Mouse (Mus musculus): Measurements from ENCODE around the gene Myh3. TPM values are rescaled to one million over a fixed set of nuclear protein-coding genes. Genes with fewer than 3 reads are reported as not detected.
A peak's percentile ranks its signal among the peaks of the same experiment; 100 is the strongest.

Myh3 gene
- polyA plus RNA-seq, 1 experiment, result 876 TPM

- Histone ChIP-seq H3K36me3 (ENCODE audit: control insufficient read depth, insufficient read depth) (peaks cover 18% of the 10 kb centered on the region), H3K4me2 (ENCODE audit: low read depth) (peak within 1 kb of the TSS; percentile 88), H3ac (ENCODE audit: control insufficient read depth, insufficient read length) (peak within 1 kb of the TSS; percentile 38), H3K27me3 (ENCODE audit: control insufficient read depth, insufficient read depth, insufficient read length) (no peaks in the 10 kb centered on the region), H3K4me3 (peak within 1 kb of the TSS; percentile 92), H3K79me2 (ENCODE audit: control insufficient read depth, insufficient read depth) (peaks cover 36% of the 10 kb centered on the region)
- no peak for TF ChIP-seq SRF (IDR thresholded peaks at IDR 0.05; ENCODE audit: control insufficient read depth, insufficient read length, low read depth)
- TF ChIP-seq POLR2A (IDR thresholded peaks at IDR 0.05; ENCODE audit: insufficient read length, low read depth), result peak; percentile 99
- no peak for TF ChIP-seq CEBPB (IDR thresholded peaks at IDR 0.05; ENCODE audit: insufficient read depth, poor library complexity, severe bottlenecking)
- no peak for TF ChIP-seq TCF12 (IDR thresholded peaks at IDR 0.05; ENCODE audit: insufficient read depth, poor library complexity, severe bottlenecking)
- no peak for TF ChIP-seq MAX (IDR thresholded peaks at IDR 0.05; ENCODE audit: low read depth)
- peak; percentile 74 for TF ChIP-seq E2F4 (IDR thresholded peaks at IDR 0.05; ENCODE audit: insufficient read depth)
- peak in 1 of 3 experiments; percentile 23 for TF ChIP-seq MYOD1 (IDR thresholded peaks at IDR 0.05; ENCODE audit: control insufficient read depth in 1 of 3, insufficient read length in 2 of 3, low read depth in 2 of 3)
- no peak for TF ChIP-seq TCF3 (IDR thresholded peaks at IDR 0.05; ENCODE audit: insufficient read length, low read depth)
- TF ChIP-seq POLR2AphosphoS2 (IDR thresholded peaks at IDR 0.05; ENCODE audit: insufficient read length, low read depth), result peak; percentile 91
- no peak for TF ChIP-seq REST (IDR thresholded peaks at IDR 0.05; ENCODE audit: insufficient read depth, insufficient read length)
- TF ChIP-seq USF1 (IDR thresholded peaks at IDR 0.05; ENCODE audit: low read depth), result no peak
- no peak for TF ChIP-seq MYOG (IDR thresholded peaks at IDR 0.05; ENCODE audit: control insufficient read depth in 1 of 3, insufficient read depth in 1 of 3, insufficient read length in 2 of 3, low read depth in 2 of 3)
These were observed 25.7 kb upstream of the Myh3 start, which contains the start of the genes Adprm and Sco1 for GRCm38 (mm10) chr11:67052321-67052952. TSS of gene Adprm (minus strand) at chr11:67052594. TSS of gene Sco1 (plus strand) at chr11:67052670.

GRCm38 (mm10) chr11:67054754-67055365 lies 23.2 kb upstream of the Myh3 start:
- TF ChIP-seq POLR2A (IDR thresholded peaks at IDR 0.05; ENCODE audit: insufficient read length, low read depth) (no peak), TCF12 (IDR thresholded peaks at IDR 0.05; ENCODE audit: insufficient read depth, poor library complexity, severe bottlenecking) (no peak), CEBPB (IDR thresholded peaks at IDR 0.05; ENCODE audit: insufficient read depth, poor library complexity, severe bottlenecking) (no peak), E2F4 (IDR thresholded peaks at IDR 0.05; ENCODE audit: insufficient read depth) (no peak), MYOG (IDR thresholded peaks at IDR 0.05; ENCODE audit: control insufficient read depth in 1 of 3, insufficient read depth in 1 of 3, insufficient read length in 2 of 3, low read depth in 2 of 3) (no peak), MYOD1 (IDR thresholded peaks at IDR 0.05; ENCODE audit: control insufficient read depth in 1 of 3, insufficient read length in 2 of 3, low read depth in 2 of 3) (no peak)
- Histone ChIP-seq H3K27me3 (ENCODE audit: control insufficient read depth, insufficient read depth, insufficient read length) (no peaks in the 10 kb centered on the region), H3K36me3 (ENCODE audit: control insufficient read depth, insufficient read depth) (peaks cover 40% of the 10 kb centered on the region), H3K79me2 (ENCODE audit: control insufficient read depth, insufficient read depth) (peaks cover 36% of the 10 kb centered on the region), H3ac (ENCODE audit: control insufficient read depth, insufficient read length) (no peak overlapping the region), H3K4me2 (ENCODE audit: low read depth) (no peak overlapping the region), H3K4me3 (peak overlapping the region; percentile 92)

- Histone ChIP-seq H3K4me2 (ENCODE audit: low read depth) (no peak overlapping the region), H3ac (ENCODE audit: control insufficient read depth, insufficient read length) (no peak overlapping the region), H3K36me3 (ENCODE audit: control insufficient read depth, insufficient read depth) (peaks cover 71% of the 10 kb centered on the region), H3K27me3 (ENCODE audit: control insufficient read depth, insufficient read depth, insufficient read length) (no peaks in the 10 kb centered on the region), H3K79me2 (ENCODE audit: control insufficient read depth, insufficient read depth) (no peaks in the 10 kb centered on the region), H3K4me3 (no peak overlapping the region)
- TF ChIP-seq USF1 (IDR thresholded peaks at IDR 0.05; ENCODE audit: low read depth) (no peak), SRF (IDR thresholded peaks at IDR 0.05; ENCODE audit: control insufficient read depth, insufficient read length, low read depth) (no peak), TCF3 (IDR thresholded peaks at IDR 0.05; ENCODE audit: insufficient read length, low read depth) (no peak), E2F4 (IDR thresholded peaks at IDR 0.05; ENCODE audit: insufficient read depth) (no peak), MYOG (IDR thresholded peaks at IDR 0.05; ENCODE audit: control insufficient read depth in 1 of 3, insufficient read depth in 1 of 3, insufficient read length in 2 of 3, low read depth in 2 of 3) (no peak), CEBPB (IDR thresholded peaks at IDR 0.05; ENCODE audit: insufficient read depth, poor library complexity, severe bottlenecking) (no peak), POLR2A (IDR thresholded peaks at IDR 0.05; ENCODE audit: insufficient read length, low read depth) (no peak), MYOD1 (IDR thresholded peaks at IDR 0.05; ENCODE audit: control insufficient read depth in 1 of 3, insufficient read length in 2 of 3, low read depth in 2 of 3) (no peak), MAX (IDR thresholded peaks at IDR 0.05; ENCODE audit: low read depth) (no peak)
These were observed 16.8 kb upstream of the Myh3 start for GRCm38 (mm10) chr11:67061311-67061710.

- Histone ChIP-seq H3K36me3 (ENCODE audit: control insufficient read depth, insufficient read depth) (peaks cover 63% of the 10 kb centered on the region), H3K4me3 (no peak overlapping the region), H3K27me3 (ENCODE audit: control insufficient read depth, insufficient read depth, insufficient read length) (no peaks in the 10 kb centered on the region), H3K79me2 (ENCODE audit: control insufficient read depth, insufficient read depth) (no peaks in the 10 kb centered on the region), H3K4me2 (ENCODE audit: low read depth) (no peak overlapping the region), H3ac (ENCODE audit: control insufficient read depth, insufficient read length) (no peak overlapping the region)
- TF ChIP-seq TCF12 (IDR thresholded peaks at IDR 0.05; ENCODE audit: insufficient read depth, poor library complexity, severe bottlenecking), result peak; percentile 10
- no peak for TF ChIP-seq E2F4 (IDR thresholded peaks at IDR 0.05; ENCODE audit: insufficient read depth)
- peak in 1 of 3 experiments; percentile 8 for TF ChIP-seq MYOD1 (IDR thresholded peaks at IDR 0.05; ENCODE audit: control insufficient read depth in 1 of 3, insufficient read length in 2 of 3, low read depth in 2 of 3)
- TF ChIP-seq MYOG (IDR thresholded peaks at IDR 0.05; ENCODE audit: control insufficient read depth in 1 of 3, insufficient read depth in 1 of 3, insufficient read length in 2 of 3, low read depth in 2 of 3), result peak in 2 of 3 experiments; percentile 27 to 33
These were observed 15.4 kb upstream of the Myh3 start for GRCm38 (mm10) chr11:67062726-67063125.

- peaks cover 29% of the 10 kb centered on the region for H3K36me3 ChIP-seq (ENCODE audit: control insufficient read depth, insufficient read depth)
- H3K4me3 ChIP-seq, result no peak overlapping the region
- no peaks in the 10 kb centered on the region for H3K79me2 ChIP-seq (ENCODE audit: control insufficient read depth, insufficient read depth)
- peak in 2 of 3 experiments; percentile 13 to 38 for TF ChIP-seq MYOD1 (IDR thresholded peaks at IDR 0.05; ENCODE audit: control insufficient read depth in 1 of 3, insufficient read length in 2 of 3, low read depth in 2 of 3)
- TF ChIP-seq SRF (IDR thresholded peaks at IDR 0.05; ENCODE audit: control insufficient read depth, insufficient read length, low read depth), result no peak
- no peaks in the 10 kb centered on the region for H3K27me3 ChIP-seq (ENCODE audit: control insufficient read depth, insufficient read depth, insufficient read length)
- H3K4me2 ChIP-seq (ENCODE audit: low read depth), result no peak overlapping the region
- no peak overlapping the region for H3ac ChIP-seq (ENCODE audit: control insufficient read depth, insufficient read length)
These were observed 10.4 kb upstream of the Myh3 start for GRCm38 (mm10) chr11:67067741-67068140.

Measured in myocyte (in vitro differentiated cells).